Mouse (Mus musculus) stomach, embryonic 15.5 days (tissue): ENCODE measurements at regions not wholly inside any gene's neighbourhood (a gene's known extent, or its start where the extent isn't known, plus 50 kb on each side); places are given as distances from the start of the nearest gene placed in this dataset.

ENCODE experiments used
- ATAC-seq: fragments of 200-750 bp; cut with Nextera tagmentation; 2 replicates; pipeline ENCODE4 v1.8.0; 2017; ENCODE audit warnings: low read depth, moderate number of reproducible peaks, moderate TSS enrichment; ENCODE audit not compliant: insufficient read depth, low FRiP score
- H3K27ac ChIP-seq: fragments of 300-500 bp; sonication (generic); 2 replicates; pipeline ENCODE4 v1.5.1; 2015; ENCODE audit warnings: mild to moderate bottlenecking, inconsistent platforms
- H3K27me3 ChIP-seq: fragments of 300-500 bp; sonication (generic); replicated peaks from 2 replicates; pipeline ENCODE4 v1.6.1; 2015; ENCODE audit warnings: inconsistent platforms
- H3K36me3 ChIP-seq: fragments of 300-500 bp; sonication (generic); 2 replicates; pipeline ENCODE4 v1.6.1; 2015; ENCODE audit warnings: inconsistent platforms
- H3K4me1 ChIP-seq: fragments of 300-500 bp; sonication (generic); 2 replicates; pipeline ENCODE4 v1.6.1; 2015; ENCODE audit warnings: inconsistent platforms
- H3K4me2 ChIP-seq: fragments of 300-500 bp; sonication (generic); 2 replicates; pipeline ENCODE4 v1.6.1; 2015; ENCODE audit warnings: mild to moderate bottlenecking, inconsistent platforms
- H3K4me3 ChIP-seq: fragments of 300-500 bp; sonication (generic); replicated peaks from 2 replicates; pipeline ENCODE4 v1.5.1; 2015; ENCODE audit warnings: inconsistent platforms
- H3K9ac ChIP-seq: fragments of 300-500 bp; sonication (generic); 2 replicates; pipeline ENCODE4 v1.6.1; 2015; ENCODE audit warnings: inconsistent platforms
- H3K9me3 ChIP-seq: fragments of 300-500 bp; sonication (generic); 2 replicates; pipeline ENCODE4 v1.6.1; 2016; ENCODE audit warnings: inconsistent platforms
- WGBS: fragments of 180-500 bp; shearing (Covaris S2); methylation state at CpG from one replicate; pipeline ENCODE4 v1.1.7; 2015; 5-methylcytosine and 5-hydroxymethylcytosine counted together

DNA sequence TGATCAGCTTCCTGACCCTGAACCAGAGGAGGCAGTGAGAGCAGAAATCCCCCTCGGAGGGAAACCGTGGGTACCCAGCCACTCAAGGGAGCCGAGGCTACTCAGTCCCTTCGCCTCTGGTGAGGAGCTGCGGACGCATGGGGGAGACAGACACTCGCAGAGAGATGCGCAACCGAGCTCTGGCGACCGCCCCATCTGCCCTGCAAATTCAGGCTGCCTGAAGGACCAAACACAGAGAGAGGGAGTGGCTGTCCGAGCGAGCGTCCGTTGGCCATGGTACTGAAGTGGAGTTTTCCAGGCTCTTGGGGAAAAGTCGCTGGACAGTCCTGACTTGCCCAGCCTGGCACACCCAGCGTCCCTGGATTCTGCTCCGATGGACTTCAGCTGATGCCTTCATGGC lies 95.2 kb downstream of the Mrm1 start:
- WGBS = 4% methylated on average over 18 of the region's 18 CpGs
- no peak overlapping the region for H3K9ac ChIP-seq
- no peaks in the 10 kb centered on the region for H3K4me1 ChIP-seq
- no peak for ATAC-seq
- no peak overlapping the region for H3K4me3 ChIP-seq
- H3K27ac ChIP-seq = no peak overlapping the region
- H3K4me2 ChIP-seq = no peak overlapping the region
- H3K27me3 ChIP-seq = no peaks in the 10 kb centered on the region
- no peaks in the 10 kb centered on the region for H3K36me3 ChIP-seq
- no peaks in the 10 kb centered on the region for H3K9me3 ChIP-seq

DNA sequence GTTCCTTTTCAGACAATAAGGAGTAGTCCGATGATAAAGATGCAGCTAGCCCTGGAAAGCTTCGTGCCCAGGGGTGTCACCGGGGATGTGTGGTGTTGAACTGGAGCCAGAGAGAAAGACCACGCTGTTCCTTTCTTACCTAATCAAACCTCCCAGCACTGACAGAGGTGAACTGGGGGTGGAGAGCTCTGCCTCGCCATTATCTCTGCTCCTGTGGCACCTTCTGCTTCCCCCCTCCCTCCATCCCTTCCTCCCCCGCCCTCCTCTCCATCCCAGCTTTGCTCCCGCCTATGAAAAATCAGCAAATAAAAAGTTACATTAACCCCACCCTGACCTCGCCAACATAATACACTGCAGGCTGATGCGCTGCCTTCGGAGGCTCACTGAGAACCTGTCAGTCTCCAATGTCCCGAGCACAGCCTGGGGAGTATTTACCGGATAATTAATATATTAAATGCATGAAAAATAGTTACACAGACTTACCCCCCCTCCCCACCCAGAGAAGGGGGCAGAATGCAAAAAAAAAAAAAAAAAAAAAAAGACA lies 96.6 kb downstream of the Mrm1 start:
- WGBS = 49% methylated on average over 12 of the region's 12 CpGs
- Histone ChIP-seq H3K9ac (no peak overlapping the region), H3K27ac (no peak overlapping the region), H3K4me3 (no peak overlapping the region), H3K4me1 (no peaks in the 10 kb centered on the region), H3K9me3 (no peaks in the 10 kb centered on the region), H3K36me3 (no peaks in the 10 kb centered on the region), H3K27me3 (no peaks in the 10 kb centered on the region), H3K4me2 (no peak overlapping the region)
- no peak for ATAC-seq

DNA sequence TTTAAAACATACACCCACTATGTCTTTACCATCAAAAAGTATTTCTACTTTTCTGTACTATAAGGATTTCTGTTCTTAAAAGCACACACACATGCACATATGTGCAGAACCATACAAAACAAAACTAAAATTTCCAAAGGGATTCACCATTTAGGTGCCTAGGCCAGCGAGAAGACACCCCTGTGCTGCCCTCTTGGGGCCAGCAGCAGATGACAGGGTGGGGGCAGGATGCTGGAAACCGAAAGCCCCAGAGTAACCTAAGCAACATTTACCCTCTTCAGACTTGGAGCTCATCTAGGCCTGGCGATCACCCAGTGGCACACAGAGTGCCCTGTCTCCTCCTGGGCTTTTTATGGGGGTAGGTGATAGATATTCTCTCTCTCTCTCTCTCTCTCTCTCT lies 97.3 kb downstream of the Mrm1 start:
- no peak overlapping the region for H3K4me2 ChIP-seq
- no peaks in the 10 kb centered on the region for H3K27me3 ChIP-seq
- H3K4me1 ChIP-seq = no peaks in the 10 kb centered on the region
- 30% methylated on average over 3 of the region's 3 CpGs for WGBS
- H3K36me3 ChIP-seq = no peaks in the 10 kb centered on the region
- no peak overlapping the region for H3K27ac ChIP-seq
- no peak overlapping the region for H3K4me3 ChIP-seq
- no peak for ATAC-seq
- H3K9ac ChIP-seq = no peak overlapping the region
- no peaks in the 10 kb centered on the region for H3K9me3 ChIP-seq

DNA sequence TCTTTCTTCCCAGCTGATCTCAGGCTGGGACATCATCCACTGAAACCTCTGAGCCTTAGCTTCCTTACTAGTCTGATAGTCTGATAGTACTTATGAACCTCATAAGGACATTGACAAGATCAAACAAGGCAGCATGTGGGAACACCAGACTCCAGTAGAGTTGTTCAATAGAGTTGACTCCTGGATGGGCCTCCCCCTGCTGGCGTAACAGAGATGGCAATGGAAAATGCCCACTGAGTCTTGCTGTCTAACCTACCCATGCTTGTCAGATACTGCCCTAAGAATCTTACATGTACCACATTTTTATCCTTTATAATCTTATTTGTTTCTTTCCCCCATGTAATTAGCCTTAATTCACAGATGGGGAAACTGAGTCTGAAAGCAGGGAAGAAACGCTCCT lies 98.2 kb downstream of the Mrm1 start:
- no peaks in the 10 kb centered on the region for H3K4me1 ChIP-seq
- no peak overlapping the region for H3K27ac ChIP-seq
- H3K4me3 ChIP-seq = no peak overlapping the region
- H3K4me2 ChIP-seq = no peak overlapping the region
- no peaks in the 10 kb centered on the region for H3K36me3 ChIP-seq
- 65% methylated on average over 2 of the region's 2 CpGs for WGBS
- no peak for ATAC-seq
- no peaks in the 10 kb centered on the region for H3K9me3 ChIP-seq
- no peak overlapping the region for H3K9ac ChIP-seq
- no peaks in the 10 kb centered on the region for H3K27me3 ChIP-seq

DNA sequence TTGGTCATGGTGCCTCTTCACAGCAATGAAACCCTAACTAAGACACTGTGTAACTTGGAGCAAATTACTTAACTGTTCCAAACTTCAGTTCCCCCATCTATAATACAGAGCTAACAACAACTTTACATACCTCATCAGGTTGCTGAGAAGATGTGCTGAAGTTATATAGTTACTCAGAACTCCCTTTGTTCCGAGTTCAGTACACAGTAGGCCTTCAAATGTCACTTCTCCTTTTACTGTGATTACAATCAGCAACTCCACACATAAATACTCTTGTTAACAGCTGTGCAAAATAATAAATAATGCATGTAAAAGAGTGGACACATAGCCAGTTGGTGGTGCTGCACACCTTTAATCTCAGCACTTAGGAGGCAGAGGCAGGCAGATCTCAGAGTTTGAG lies 99.5 kb downstream of the Mrm1 start:
- Histone ChIP-seq H3K4me2 (no peak overlapping the region), H3K4me1 (no peaks in the 10 kb centered on the region), H3K27ac (no peak overlapping the region), H3K9me3 (no peaks in the 10 kb centered on the region), H3K27me3 (no peaks in the 10 kb centered on the region), H3K36me3 (no peaks in the 10 kb centered on the region), H3K9ac (no peak overlapping the region), H3K4me3 (no peak overlapping the region)
- ATAC-seq = no peak
- 82% methylated on average over 1 of the region's 1 CpGs for WGBS

DNA sequence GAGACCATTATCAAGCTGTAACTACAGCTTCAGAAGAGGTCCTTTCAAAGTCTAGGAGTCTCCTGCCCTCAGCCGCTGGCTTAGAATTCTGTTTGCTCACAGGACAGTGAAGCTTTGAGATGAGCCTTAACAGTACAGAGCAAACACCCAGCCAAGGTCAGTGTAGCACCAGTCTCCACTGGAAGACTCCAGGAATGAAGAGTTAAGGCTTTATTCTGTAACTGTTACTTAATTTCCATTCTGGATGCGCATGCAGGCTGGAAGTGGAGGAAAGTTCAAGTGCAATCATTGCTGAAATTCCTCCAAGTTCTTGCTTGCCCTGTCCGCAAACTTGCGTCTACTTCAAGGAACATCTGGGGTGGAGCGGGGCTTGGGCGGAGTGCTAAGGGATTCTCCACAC lies 106.6 kb downstream of the Mrm1 start:
- Histone ChIP-seq H3K27me3 (0 out of 2 replicates have a peak, but pooled peaks cover 5% of the 10 kb centered on the region), H3K36me3 (no peaks in the 10 kb centered on the region), H3K27ac (no peak overlapping the region), H3K9me3 (no peaks in the 10 kb centered on the region), H3K4me2 (no peak overlapping the region), H3K4me1 (no peaks in the 10 kb centered on the region), H3K4me3 (no peak overlapping the region), H3K9ac (no peak overlapping the region)
- WGBS = 82% methylated on average over 6 of the region's 6 CpGs
- no peak for ATAC-seq

DNA sequence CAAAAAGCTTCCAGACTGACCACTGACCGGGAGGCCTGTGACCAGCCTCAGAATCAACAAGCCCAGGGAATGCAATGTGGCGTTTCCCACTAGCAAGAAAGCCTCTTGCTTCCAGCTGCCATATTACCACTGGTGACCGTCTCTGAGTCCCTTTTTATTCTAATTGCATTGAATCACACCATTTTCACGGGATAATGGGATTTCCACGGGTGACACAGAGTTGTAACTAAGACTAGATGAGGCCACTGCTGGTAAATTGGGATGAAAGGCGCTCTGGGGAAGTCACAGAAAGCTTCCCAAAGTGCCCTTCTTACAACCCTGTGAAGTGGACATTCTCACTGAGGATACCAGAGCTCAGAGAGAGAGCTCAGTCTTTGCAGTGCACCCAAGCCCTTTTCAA lies 107.4 kb downstream of the Mrm1 start:
- H3K9ac ChIP-seq = no peak overlapping the region
- H3K9me3 ChIP-seq = no peaks in the 10 kb centered on the region
- no peak overlapping the region for H3K4me3 ChIP-seq
- H3K4me1 ChIP-seq = 0 out of 2 replicates have a peak, but pooled peaks cover 3% of the 10 kb centered on the region
- 50% methylated on average over 6 of the region's 6 CpGs for WGBS
- H3K36me3 ChIP-seq = no peaks in the 10 kb centered on the region
- 0 out of 2 replicates have a peak, but pooled peaks cover 10% of the 10 kb centered on the region for H3K27me3 ChIP-seq
- no peak overlapping the region for H3K27ac ChIP-seq
- no peak for ATAC-seq
- no peak overlapping the region for H3K4me2 ChIP-seq

DNA sequence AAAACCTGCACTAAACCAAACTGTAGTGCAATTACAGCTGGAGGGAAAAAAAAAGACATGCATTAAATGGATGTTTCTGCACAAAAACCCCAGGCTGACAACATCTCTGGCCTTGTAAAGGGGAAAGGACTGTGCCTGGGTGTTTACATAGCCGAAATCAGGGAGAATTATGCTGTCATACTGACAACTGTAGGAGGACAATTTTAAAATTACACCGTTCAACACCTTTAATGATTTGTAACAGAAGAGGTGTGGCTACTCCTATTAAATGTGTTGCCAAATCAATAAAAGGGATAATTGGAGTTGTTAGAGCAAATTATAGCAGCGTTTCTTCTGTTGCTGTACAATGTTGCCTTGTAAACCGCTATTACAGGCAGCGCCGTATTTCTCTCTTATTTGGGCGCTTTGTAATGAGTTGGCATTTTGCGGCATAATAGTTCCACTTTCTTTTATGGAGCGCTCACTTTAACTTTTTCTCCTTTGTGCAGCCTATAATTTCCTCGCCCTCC lies 111.0 kb downstream of the Mrm1 start:
- H3K4me2 ChIP-seq = no peak overlapping the region
- no peak for ATAC-seq
- 80% methylated on average over 10 of the region's 10 CpGs for WGBS

DNA sequence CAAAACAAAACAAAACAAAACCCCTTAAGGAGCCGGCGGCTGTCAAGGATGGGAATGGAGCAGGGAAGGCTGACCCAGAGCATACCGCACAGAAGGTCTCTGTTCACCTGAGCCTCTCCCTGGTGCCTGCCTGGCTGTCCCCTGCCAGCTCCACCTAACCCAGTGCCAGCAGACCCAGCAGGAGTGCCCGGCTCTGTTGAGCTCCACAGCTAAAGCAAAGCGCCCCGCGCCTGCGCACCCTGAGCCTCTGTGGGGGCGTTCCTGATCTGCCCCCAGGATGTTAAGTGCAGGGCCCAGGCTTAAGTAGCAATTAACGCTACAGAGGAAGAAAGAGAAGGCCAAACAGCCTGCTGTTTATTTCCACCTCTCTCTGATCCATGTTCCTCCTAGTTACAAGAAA lies 111.5 kb downstream of the Mrm1 start:
- 16% methylated on average over 10 of the region's 10 CpGs for WGBS
- Histone ChIP-seq H3K4me3 (no peak overlapping the region), H3K4me2 (no peak overlapping the region), H3K4me1 (0 out of 2 replicates have a peak, but pooled peaks cover 10% of the 10 kb centered on the region), H3K27ac (no peak overlapping the region), H3K36me3 (no peaks in the 10 kb centered on the region), H3K9ac (no peak overlapping the region), H3K27me3 (0 out of 2 replicates have a peak, but pooled peaks cover 16% of the 10 kb centered on the region), H3K9me3 (no peaks in the 10 kb centered on the region)
- ATAC-seq = no peak

More for the DNA sequence above, 111.0 kb downstream of the Mrm1 start:
- no peak overlapping the region for H3K9ac ChIP-seq
- H3K36me3 ChIP-seq = no peaks in the 10 kb centered on the region
- H3K4me1 ChIP-seq = 0 out of 2 replicates have a peak, but pooled peaks cover 10% of the 10 kb centered on the region
- H3K27me3 ChIP-seq = 0 out of 2 replicates have a peak, but pooled peaks cover 12% of the 10 kb centered on the region
- no peaks in the 10 kb centered on the region for H3K9me3 ChIP-seq
- no peak overlapping the region for H3K27ac ChIP-seq
- no peak overlapping the region for H3K4me3 ChIP-seq

DNA sequence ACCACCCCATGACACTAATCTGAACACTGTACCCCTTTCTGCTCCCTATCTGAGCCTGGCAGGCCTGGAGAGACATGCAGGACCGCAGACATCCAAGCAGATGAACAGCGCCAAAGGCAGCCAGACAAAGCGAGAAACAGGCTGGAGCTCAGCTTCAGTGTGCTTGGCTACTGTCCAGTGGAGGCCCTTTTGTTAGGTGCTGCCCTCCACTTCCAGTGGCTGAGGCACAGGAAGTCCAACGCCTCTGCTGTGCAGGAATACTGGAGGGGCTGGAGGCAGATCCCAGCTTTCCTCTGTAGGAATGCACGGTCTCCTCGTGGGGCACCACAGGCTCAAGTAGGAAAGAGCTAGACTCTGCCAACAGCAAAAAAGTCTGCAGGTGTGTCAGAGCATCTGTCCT lies 112.6 kb downstream of the Mrm1 start:
- Histone ChIP-seq H3K4me2 (no peak overlapping the region), H3K9ac (no peak overlapping the region), H3K4me1 (0 out of 2 replicates have a peak, but pooled peaks cover 10% of the 10 kb centered on the region), H3K9me3 (no peaks in the 10 kb centered on the region), H3K36me3 (no peaks in the 10 kb centered on the region), H3K27ac (no peak overlapping the region), H3K4me3 (no peak overlapping the region), H3K27me3 (0 out of 2 replicates have a peak, but pooled peaks cover 16% of the 10 kb centered on the region)
- WGBS = 36% methylated on average over 6 of the region's 6 CpGs
- no peak for ATAC-seq

DNA sequence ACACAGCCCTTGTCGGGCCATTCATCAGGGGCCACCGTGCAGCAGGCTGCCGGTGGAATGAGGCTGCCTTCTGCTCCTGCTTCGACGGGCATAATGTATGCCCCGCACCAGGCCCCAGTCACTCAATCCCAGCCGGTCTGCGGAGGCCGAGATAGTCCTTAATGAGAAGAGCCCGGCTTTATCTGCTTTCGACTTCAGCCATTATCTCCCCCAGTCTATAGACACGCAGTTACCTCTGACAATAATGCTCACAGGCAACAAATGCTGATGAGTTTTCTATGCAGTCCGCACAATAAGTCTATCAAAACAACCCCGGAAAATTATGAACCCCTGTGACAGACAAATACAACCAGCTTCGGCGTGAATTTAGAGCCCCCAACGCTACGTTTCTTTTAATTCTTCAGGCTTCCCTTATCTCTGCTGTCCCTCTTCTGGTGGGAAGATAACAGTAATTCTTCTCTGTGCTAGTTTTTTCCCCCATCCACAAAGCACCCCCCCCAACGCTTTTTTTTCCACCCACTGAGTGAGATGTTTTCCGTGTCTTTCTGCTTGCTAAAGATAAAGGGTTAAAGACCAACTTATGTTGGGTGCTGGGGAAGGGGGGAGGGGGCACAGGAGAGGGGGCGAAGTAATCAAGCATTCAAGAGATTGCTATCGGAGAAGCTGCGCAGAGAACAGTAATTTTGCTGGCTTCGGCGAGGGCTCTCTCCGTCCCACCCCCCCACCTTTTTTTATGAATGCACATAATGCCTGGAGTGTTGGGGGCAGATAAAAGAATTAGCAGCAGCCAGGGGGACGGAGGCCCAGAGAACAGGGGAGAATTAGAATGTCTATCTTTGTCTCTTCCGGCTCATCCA lies 117.8 kb downstream of the Mrm1 start:
- no peak overlapping the region for H3K9ac ChIP-seq
- peak overlapping the region; percentile 16; the same call in 1 of the 2 replicates for H3K4me2 ChIP-seq
- no peaks in the 10 kb centered on the region for H3K36me3 ChIP-seq
- H3K27me3 ChIP-seq = 0 out of 2 replicates have a peak, but pooled peaks cover 5% of the 10 kb centered on the region
- WGBS = 6% methylated on average over 28 of the region's 28 CpGs
- no peak overlapping the region for H3K27ac ChIP-seq
- no peak overlapping the region for H3K4me3 ChIP-seq
- no peaks in the 10 kb centered on the region for H3K9me3 ChIP-seq
- ATAC-seq = peak; percentile 72; the same call in 1 of the 2 replicates
- H3K4me1 ChIP-seq = peaks cover 4% of the 10 kb centered on the region; the same call in 1 of the 2 replicates

DNA sequence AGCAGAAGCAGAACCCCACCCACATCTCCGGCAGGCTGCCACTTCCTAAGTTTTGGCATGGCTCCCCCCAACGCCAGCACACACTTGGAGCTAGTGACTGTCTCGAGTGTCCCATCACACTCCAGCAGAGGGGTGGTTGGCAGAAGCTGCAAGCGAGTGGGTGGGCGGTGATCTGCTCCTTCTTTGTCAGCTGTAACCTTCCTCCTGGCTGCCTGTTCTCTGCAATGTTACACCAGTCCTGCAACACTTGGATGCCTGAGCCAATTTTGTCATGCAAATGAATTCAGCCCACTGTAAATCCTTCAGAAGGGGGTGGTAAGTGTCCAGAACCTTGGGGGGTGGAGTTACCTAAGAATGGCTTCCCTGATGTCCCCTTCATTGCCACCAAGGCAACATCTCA lies 121.8 kb downstream of the Mrm1 start:
- Histone ChIP-seq H3K27ac (no peak overlapping the region), H3K36me3 (no peaks in the 10 kb centered on the region), H3K4me2 (no peak overlapping the region), H3K9ac (no peak overlapping the region), H3K9me3 (no peaks in the 10 kb centered on the region), H3K4me3 (no peak overlapping the region), H3K27me3 (no peaks in the 10 kb centered on the region), H3K4me1 (no peaks in the 10 kb centered on the region; the same call in 1 of the 2 replicates)
- ATAC-seq = no peak
- 36% methylated on average over 5 of the region's 5 CpGs for WGBS
